Mouse (Mus musculus) E14TG2a.4 (cell line): ENCODE measurements at regions not wholly inside any gene's neighbourhood (a gene's known extent, or its start where the extent isn't known, plus 50 kb on each side); places are given as distances from the start of the nearest gene placed in this dataset.

Experiments used
- CTCF ChIP-seq: conservative IDR thresholded peaks from 2 replicates; pipeline ENCODE4 v1.5.1; 2014; ENCODE audit warnings: low read length
- NANOG ChIP-seq: IDR thresholded peaks from 2 replicates; pipeline ENCODE4 v1.6.1; 2014; ENCODE audit warnings: borderline replicate concordance, low read length, mixed read lengths

- no peak; the same call in 1 of the 2 replicates for TF ChIP-seq CTCF
- TF ChIP-seq NANOG: no peak
These were observed 181.0 kb downstream of the Trmt11 start for GRCm38 (mm10) chr10:30419391-30420043.
